Comparison of ENCODE assay signal across 19 mouse cellular contexts in genomic region chr1:35763456-35763855, GRCm38 (mm10).
DNase-seq lines count a peak whose midpoint lies in the region; ATAC-seq and TF ChIP-seq lines count a peak whose summit lies in the region.
"Had no signal": no experiment of that assay in that cellular context is flagged by ENCODE, and none has a peak within 500 bp of the region (broad histone marks: within the 10 kb centered on the region; RNA-seq: fewer than 3 reads in every experiment).

No protein-coding gene starts in this region.

- TF ChIP-seq CTCF in lung, postnatal 0 days (IDR thresholded peaks at IDR 0.05): no peak

- H3K36me3 ChIP-seq in heart, embryonic 12.5 days: no peaks in the 10 kb centered on the region
- H3K36me3 ChIP-seq in lung, embryonic 15.5 days: no peaks in the 10 kb centered on the region
- no peaks in the 10 kb centered on the region for H3K36me3 ChIP-seq in lung, postnatal 0 days (ENCODE audit: insufficient read depth, low read length)
- H3K36me3 ChIP-seq in limb, embryonic 12.5 days: no peaks in the 10 kb centered on the region
- H3K36me3 ChIP-seq: forebrain, embryonic 10.5 days; heart, embryonic 13.5 days; hindbrain, embryonic 10.5 days; liver, embryonic 13.5 days; neural tube, embryonic 13.5 days had no signal

- H3K27ac ChIP-seq in heart, embryonic 12.5 days (ENCODE audit: poor library complexity, severe bottlenecking): no peak overlapping the region
- H3K27ac ChIP-seq in lung, embryonic 15.5 days: no peak overlapping the region
- H3K27ac ChIP-seq in lung, postnatal 0 days (ENCODE audit: low read length): no peak overlapping the region
- H3K27ac ChIP-seq in limb, embryonic 12.5 days: no peak overlapping the region
- H3K27ac ChIP-seq: forebrain, embryonic 10.5 days; heart, embryonic 13.5 days; hindbrain, embryonic 10.5 days; liver, embryonic 13.5 days; neural tube, embryonic 13.5 days had no signal

- 0 out of 2 replicates have a peak, but pooled peaks have one; percentile 11 for ATAC-seq in heart, embryonic 12.5 days (ENCODE audit: insufficient number of reproducible peaks, low FRiP score)
- peak; percentile 29; the same call in 1 of the 2 replicates for ATAC-seq in lung, embryonic 15.5 days (ENCODE audit: borderline replicate concordance, extremely low read depth, low FRiP score, low TSS enrichment)
- ATAC-seq in lung, postnatal 0 days: no peak
- 0 out of 2 replicates have a peak, but pooled peaks have one; percentile 35 for ATAC-seq in limb, embryonic 12.5 days (ENCODE audit: insufficient number of reproducible peaks, insufficient read depth, low FRiP score, low TSS enrichment, low read depth)
- ATAC-seq: Patski had no signal

- H3K4me1 ChIP-seq in heart, embryonic 12.5 days (replicated peaks): peaks cover 13% of the 10 kb centered on the region
- no peaks in the 10 kb centered on the region for H3K4me1 ChIP-seq in lung, embryonic 15.5 days
- no peaks in the 10 kb centered on the region for H3K4me1 ChIP-seq in lung, postnatal 0 days (ENCODE audit: insufficient read depth, low read depth, low read length)
- peaks cover 6% of the 10 kb centered on the region; the same call in 1 of the 2 replicates for H3K4me1 ChIP-seq in limb, embryonic 12.5 days (replicated peaks)
- H3K4me1 ChIP-seq: forebrain, embryonic 10.5 days; hindbrain, embryonic 10.5 days; liver, embryonic 13.5 days; neural tube, embryonic 13.5 days had no signal

- H3K9me3 ChIP-seq in heart, embryonic 12.5 days (replicated peaks): no peaks in the 10 kb centered on the region
- H3K9me3 ChIP-seq in lung, embryonic 15.5 days: no peaks in the 10 kb centered on the region
- no peaks in the 10 kb centered on the region for H3K9me3 ChIP-seq in lung, postnatal 0 days (ENCODE audit: low read length)
- H3K9me3 ChIP-seq in limb, embryonic 12.5 days: no peaks in the 10 kb centered on the region
- H3K9me3 ChIP-seq: forebrain, embryonic 10.5 days; heart, embryonic 13.5 days; hindbrain, embryonic 10.5 days; liver, embryonic 13.5 days; neural tube, embryonic 13.5 days had no signal

- H3K9ac ChIP-seq in heart, embryonic 12.5 days: no peak overlapping the region
- H3K9ac ChIP-seq in lung, embryonic 15.5 days: no peak overlapping the region
- H3K9ac ChIP-seq in lung, postnatal 0 days (replicated peaks; ENCODE audit: low read depth): no peak overlapping the region
- no peak overlapping the region for H3K9ac ChIP-seq in limb, embryonic 12.5 days (replicated peaks)
- H3K9ac ChIP-seq: heart, embryonic 13.5 days; liver, embryonic 13.5 days; neural tube, embryonic 13.5 days had no signal

- TF ChIP-seq EP300 in lung, postnatal 0 days (IDR thresholded peaks at IDR 0.05): no peak

- WGBS in heart, embryonic 12.5 days: 73% methylated on average over 10 of the region's 10 CpGs
- 74% methylated on average over 10 of the region's 10 CpGs for WGBS in lung, embryonic 15.5 days
- 78% methylated on average over 10 of the region's 10 CpGs for WGBS in lung, postnatal 0 days
- 80% methylated on average over 10 of the region's 10 CpGs for WGBS in limb, embryonic 12.5 days

- no peak overlapping the region for H3K4me3 ChIP-seq in heart, embryonic 12.5 days
- H3K4me3 ChIP-seq in lung, embryonic 15.5 days: no peak overlapping the region
- H3K4me3 ChIP-seq in lung, postnatal 0 days (ENCODE audit: low read depth, low read length): no peak overlapping the region
- H3K4me3 ChIP-seq in limb, embryonic 12.5 days (replicated peaks): no peak overlapping the region
- H3K4me3 ChIP-seq: forebrain, embryonic 10.5 days; heart, embryonic 13.5 days; hindbrain, embryonic 10.5 days; liver, embryonic 13.5 days; neural tube, embryonic 13.5 days had no signal

- H3K4me2 ChIP-seq in heart, embryonic 12.5 days: no peak overlapping the region
- no peak overlapping the region for H3K4me2 ChIP-seq in lung, embryonic 15.5 days
- no peak overlapping the region for H3K4me2 ChIP-seq in lung, postnatal 0 days (replicated peaks; ENCODE audit: low read depth, low read length)
- no peak overlapping the region for H3K4me2 ChIP-seq in limb, embryonic 12.5 days
- H3K4me2 ChIP-seq: heart, embryonic 13.5 days; liver, embryonic 13.5 days; neural tube, embryonic 13.5 days had no signal

- H3K27me3 ChIP-seq in heart, embryonic 12.5 days (replicated peaks): no peaks in the 10 kb centered on the region
- H3K27me3 ChIP-seq in lung, embryonic 15.5 days: no peaks in the 10 kb centered on the region
- no peaks in the 10 kb centered on the region for H3K27me3 ChIP-seq in lung, postnatal 0 days (replicated peaks; ENCODE audit: insufficient read depth, low read length)
- no peaks in the 10 kb centered on the region for H3K27me3 ChIP-seq in limb, embryonic 12.5 days
- H3K27me3 ChIP-seq: heart, embryonic 13.5 days; liver, embryonic 13.5 days; neural tube, embryonic 13.5 days; Patski had no signal

- no peak for DNase-seq in heart, adult 18-20 months
- no peak for DNase-seq in lung, postnatal 0 days (ENCODE audit: low spot score)
- peak; percentile 68 for DNase-seq in ZHBTc4 (ENCODE audit: low read depth, low spot score)
- no peak for DNase-seq in B cell, adult 2 months
- DNase-seq: cerebellum, adult 11-12 months; cerebellum, postnatal 14 days; kidney, adult 18-20 months; kidney, postnatal 10 days; liver, embryonic 13.5 days; midbrain, embryonic 14.5 days; right cerebral cortex, adult 18-20 months had no signal
